In genomic region chr14:103471806-103472553, GRCm38 (mm10) we compare ENCODE assay signal across 10 mouse cellular contexts. TPM values are rescaled to one million over a fixed set of nuclear protein-coding genes. Genes with fewer than 3 reads are reported as not detected.
DNase-seq lines count a peak whose midpoint lies in the region; ATAC-seq lines count a peak whose summit lies in the region.
"Had no signal": no experiment of that assay in that cellular context is flagged by ENCODE, and none has a peak within 500 bp of the region (broad histone marks: within the 10 kb centered on the region; RNA-seq: fewer than 3 reads in every experiment).

No protein-coding gene starts in this region.

- no peaks in the 10 kb centered on the region for H3K27me3 ChIP-seq in neural tube, embryonic 12.5 days (replicated peaks)
- no peaks in the 10 kb centered on the region for H3K27me3 ChIP-seq in neural tube, embryonic 15.5 days (replicated peaks)
- H3K27me3 ChIP-seq in heart, embryonic 16.5 days (ENCODE audit: control insufficient read depth, insufficient read depth, low read length), result no peaks in the 10 kb centered on the region
- H3K27me3 ChIP-seq: embryonic facial prominence, embryonic 15.5 days had no signal

- no peaks in the 10 kb centered on the region for H3K36me3 ChIP-seq in neural tube, embryonic 12.5 days
- H3K36me3 ChIP-seq in neural tube, embryonic 15.5 days, result no peaks in the 10 kb centered on the region
- H3K36me3 ChIP-seq in heart, embryonic 16.5 days (ENCODE audit: control insufficient read depth, insufficient read depth), result no peaks in the 10 kb centered on the region
- H3K36me3 ChIP-seq: embryonic facial prominence, embryonic 15.5 days had no signal

- H3K4me2 ChIP-seq in neural tube, embryonic 12.5 days (replicated peaks), result no peak overlapping the region
- H3K4me2 ChIP-seq in neural tube, embryonic 15.5 days, result no peak overlapping the region
- H3K4me2 ChIP-seq in heart, embryonic 16.5 days (ENCODE audit: low read depth, low read length), result peak overlapping the region; percentile 25; the same call in 1 of the 2 replicates
- H3K4me2 ChIP-seq: embryonic facial prominence, embryonic 15.5 days had no signal

- no peak overlapping the region for H3K27ac ChIP-seq in neural tube, embryonic 12.5 days
- no peak overlapping the region for H3K27ac ChIP-seq in neural tube, embryonic 15.5 days (replicated peaks)
- 0 out of 2 replicates have a peak overlapping the region, but pooled peaks have one; percentile 5 for H3K27ac ChIP-seq in heart, embryonic 16.5 days (ENCODE audit: low read length)
- H3K27ac ChIP-seq: embryonic facial prominence, embryonic 15.5 days; macrophage had no signal

- peaks cover 6% of the 10 kb centered on the region; the same call in 1 of the 2 replicates for H3K4me1 ChIP-seq in neural tube, embryonic 12.5 days
- H3K4me1 ChIP-seq in neural tube, embryonic 15.5 days, result peaks cover 4% of the 10 kb centered on the region; the same call in 1 of the 2 replicates
- H3K4me1 ChIP-seq in heart, embryonic 16.5 days (ENCODE audit: control insufficient read depth, insufficient read depth, low read length), result peaks cover 14% of the 10 kb centered on the region

- peak; percentile 78 to 84 for DNase-seq in cerebellum, postnatal 14 days
- DNase-seq in left cerebral cortex, adult 11 months (ENCODE audit: low spot score), result peak; percentile 72
- peak; percentile 40 for DNase-seq in thymus, postnatal 4 days
- DNase-seq in kidney, postnatal 25 days, result no peak
- no peak for DNase-seq in ovary, postnatal 10 days (ENCODE audit: low spot score)

- no peak overlapping the region for H3K4me3 ChIP-seq in neural tube, embryonic 12.5 days
- H3K4me3 ChIP-seq in neural tube, embryonic 15.5 days (replicated peaks), result no peak overlapping the region
- H3K4me3 ChIP-seq in heart, embryonic 16.5 days (ENCODE audit: low read length), result no peak overlapping the region
- H3K4me3 ChIP-seq: embryonic facial prominence, embryonic 15.5 days had no signal

- ATAC-seq in neural tube, embryonic 12.5 days (ENCODE audit: low FRiP score, low read depth), result peak; percentile 55; the same call in 1 of the 2 replicates
- ATAC-seq in neural tube, embryonic 15.5 days (ENCODE audit: low FRiP score), result no peak
- peak; percentile 49; the same call in 1 of the 2 replicates for ATAC-seq in heart, embryonic 16.5 days (replicated peaks; ENCODE audit: extremely low read depth, insufficient read depth, low FRiP score)

- WGBS in neural tube, embryonic 12.5 days, result 50% methylated on average over 7 of the region's 7 CpGs
- WGBS in neural tube, embryonic 15.5 days, result 35% methylated on average over 7 of the region's 7 CpGs
- 21% methylated on average over 7 of the region's 7 CpGs for WGBS in heart, embryonic 16.5 days

- H3K9me3 ChIP-seq in neural tube, embryonic 12.5 days, result no peaks in the 10 kb centered on the region
- no peaks in the 10 kb centered on the region for H3K9me3 ChIP-seq in neural tube, embryonic 15.5 days (replicated peaks)
- no peaks in the 10 kb centered on the region for H3K9me3 ChIP-seq in heart, embryonic 16.5 days (replicated peaks; ENCODE audit: control insufficient read depth, low read length)
- H3K9me3 ChIP-seq: embryonic facial prominence, embryonic 15.5 days had no signal

- H3K9ac ChIP-seq in neural tube, embryonic 12.5 days, result no peak overlapping the region
- no peak overlapping the region for H3K9ac ChIP-seq in neural tube, embryonic 15.5 days (replicated peaks)
- no peak overlapping the region for H3K9ac ChIP-seq in heart, embryonic 16.5 days (ENCODE audit: low read length)
- H3K9ac ChIP-seq: embryonic facial prominence, embryonic 15.5 days had no signal

RNA-seq across cellular contexts. Expression of gene Scel, which starts 41.2 kb away (rescaled TPM):
- polyA plus RNA-seq in neural tube, embryonic 12.5 days (2016; fragmentation: Nextera tagmentation; extraction: Ambion mirVana), result 0.15 TPM in 2 replicates
- 0.14 and 0.45 TPM in 2 replicates for polyA plus RNA-seq in neural tube, embryonic 15.5 days (2015; fragmentation: Nextera tagmentation; extraction: Ambion mirVana)
- 0.32 and 0.40 TPM in 2 replicates for polyA plus RNA-seq in heart, embryonic 16.5 days (2015; fragmentation: Nextera tagmentation; extraction: Ambion mirVana)

Comparison
In these comparisons a context has a peak if more than half of its experiments do, and no peak if none do; other contexts are left out.
1. DNase-seq: peak in cerebellum, postnatal 14 days (2 of 2), left cerebral cortex, adult 11 months (single experiment) and thymus, postnatal 4 days (single experiment); none in kidney, postnatal 25 days (0 of 2) and ovary, postnatal 10 days (single experiment).